Mouse (Mus musculus) neural tube, embryonic 13.5 days (tissue): ENCODE data around the gene Smad1. TPM values are rescaled to one million over a fixed set of nuclear protein-coding genes. Genes with fewer than 3 reads are reported as not detected.

Experiments used
- ATAC-seq: fragments of 200-750 bp; cut with Nextera tagmentation; 2 replicates; pipeline ENCODE4 v1.8.0; 2017; ENCODE audit warnings: low read depth, mild to moderate bottlenecking, moderate TSS enrichment, moderate library complexity
- H3K27ac ChIP-seq: fragments of 300-500 bp; sonication (generic); replicated peaks from 2 replicates; pipeline ENCODE4 v1.5.1; 2015; ENCODE audit warnings: moderate library complexity, mild to moderate bottlenecking, inconsistent platforms
- H3K27me3 ChIP-seq: fragments of 300-500 bp; sonication (generic); 2 replicates; pipeline ENCODE4 v1.6.1; 2015; ENCODE audit warnings: mild to moderate bottlenecking, inconsistent platforms
- H3K36me3 ChIP-seq: fragments of 300-500 bp; sonication (generic); 2 replicates; pipeline ENCODE4 v1.6.1; 2015; ENCODE audit warnings: mild to moderate bottlenecking, inconsistent platforms
- H3K4me1 ChIP-seq: fragments of 300-500 bp; sonication (generic); replicated peaks from 2 replicates; pipeline ENCODE4 v1.6.1; 2015; ENCODE audit warnings: inconsistent platforms
- H3K4me2 ChIP-seq: fragments of 300-500 bp; sonication (generic); 2 replicates; pipeline ENCODE4 v1.6.1; 2015; ENCODE audit warnings: inconsistent platforms, mild to moderate bottlenecking, moderate library complexity
- H3K4me3 ChIP-seq: fragments of 300-500 bp; sonication (generic); 2 replicates; pipeline ENCODE4 v1.5.1; 2015; ENCODE audit warnings: mild to moderate bottlenecking, inconsistent platforms
- H3K9ac ChIP-seq: fragments of 300-500 bp; sonication (generic); 2 replicates; pipeline ENCODE4 v1.6.1; 2015; ENCODE audit warnings: moderate library complexity, mild to moderate bottlenecking, inconsistent platforms
- H3K9me3 ChIP-seq: fragments of 300-500 bp; sonication (generic); 2 replicates; pipeline ENCODE4 v1.6.1; 2016; ENCODE audit warnings: inconsistent platforms
- WGBS: fragments of 180-500 bp; shearing (Covaris S2); methylation state at CpG from one replicate; pipeline ENCODE4 v1.1.7; 2015; 5-methylcytosine and 5-hydroxymethylcytosine counted together
- polyA plus RNA-seq: library from polyadenylated mRNA; unstranded; fragments of >200 nt; fragmentation: Nextera tagmentation; extraction: Ambion mirVana; gene quantifications from 2 replicates; pipeline ENCODE4 v1.2.1, GENCODE M21; 2015

Smad1 gene
- polyA plus RNA-seq, 1 experiment from 2014 or later = 68.7 TPM

- WGBS = 70% methylated on average over 7 of the region's 7 CpGs
- ATAC-seq = no peak
- no peak overlapping the region for H3K4me3 ChIP-seq
- no peaks in the 10 kb centered on the region for H3K9me3 ChIP-seq
- 0 out of 2 replicates have a peak, but pooled peaks cover 3% of the 10 kb centered on the region for H3K4me1 ChIP-seq
- no peak overlapping the region for H3K4me2 ChIP-seq
- H3K27ac ChIP-seq = 0 out of 2 replicates have a peak overlapping the region, but pooled peaks have one; percentile 7
- H3K36me3 ChIP-seq = no peaks in the 10 kb centered on the region
- no peaks in the 10 kb centered on the region for H3K27me3 ChIP-seq
- no peak overlapping the region for H3K9ac ChIP-seq
Measured at GRCm38 (mm10) chr8:79323121-79323520, 76.2 kb downstream of the Smad1 start.

DNA sequence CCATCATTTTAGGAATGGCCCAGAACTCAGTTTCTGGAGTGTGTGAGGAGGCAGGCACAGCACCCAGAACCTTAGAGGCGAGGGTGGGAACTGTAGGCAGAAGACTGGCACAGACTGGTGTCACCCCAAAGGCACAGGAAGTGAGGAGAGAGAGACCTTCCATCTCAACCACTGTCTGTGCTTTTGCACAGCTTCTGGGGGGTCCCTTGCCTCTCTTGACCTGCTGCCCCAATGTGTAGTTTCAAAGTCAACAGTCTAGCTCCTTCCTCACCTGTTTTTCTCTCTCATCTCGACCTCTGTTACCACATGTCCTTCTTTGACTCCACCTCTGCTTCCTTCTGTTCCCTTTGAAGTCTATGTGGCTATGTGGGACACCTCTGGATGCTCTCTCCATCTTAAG lies 88.5 kb downstream of the Smad1 start:
- Histone ChIP-seq H3K27me3 (no peaks in the 10 kb centered on the region), H3K4me3 (no peak overlapping the region), H3K4me2 (no peak overlapping the region), H3K9me3 (no peaks in the 10 kb centered on the region), H3K4me1 (no peaks in the 10 kb centered on the region), H3K9ac (no peak overlapping the region), H3K27ac (no peak overlapping the region), H3K36me3 (no peaks in the 10 kb centered on the region)
- no peak for ATAC-seq
- WGBS = 75% methylated on average over 2 of the region's 2 CpGs

DNA sequence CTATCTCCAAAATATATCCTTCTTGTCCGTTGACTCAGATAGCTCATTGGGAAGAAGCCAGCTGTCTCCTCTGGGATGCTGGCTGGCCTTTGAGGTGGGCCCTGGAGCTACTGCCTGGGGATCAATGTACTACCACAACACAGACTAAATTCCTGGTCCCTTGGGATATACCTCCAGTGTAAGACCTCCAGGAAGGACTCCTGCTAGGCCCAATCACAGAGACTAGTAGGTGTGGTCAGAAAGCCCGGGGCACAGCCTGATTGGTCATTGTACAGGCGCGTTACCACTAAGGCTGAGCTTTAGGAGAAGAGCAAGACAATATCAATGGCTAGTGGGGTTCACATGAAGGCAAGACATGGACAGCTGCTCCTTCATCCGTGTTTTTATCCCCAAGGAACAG lies 93.4 kb downstream of the Smad1 start:
- Histone ChIP-seq H3K4me3 (no peak overlapping the region), H3K9me3 (no peaks in the 10 kb centered on the region), H3K27ac (no peak overlapping the region), H3K36me3 (no peaks in the 10 kb centered on the region), H3K4me2 (no peak overlapping the region), H3K27me3 (no peaks in the 10 kb centered on the region), H3K9ac (no peak overlapping the region), H3K4me1 (no peaks in the 10 kb centered on the region)
- ATAC-seq = no peak
- 63% methylated on average over 5 of the region's 5 CpGs for WGBS

DNA sequence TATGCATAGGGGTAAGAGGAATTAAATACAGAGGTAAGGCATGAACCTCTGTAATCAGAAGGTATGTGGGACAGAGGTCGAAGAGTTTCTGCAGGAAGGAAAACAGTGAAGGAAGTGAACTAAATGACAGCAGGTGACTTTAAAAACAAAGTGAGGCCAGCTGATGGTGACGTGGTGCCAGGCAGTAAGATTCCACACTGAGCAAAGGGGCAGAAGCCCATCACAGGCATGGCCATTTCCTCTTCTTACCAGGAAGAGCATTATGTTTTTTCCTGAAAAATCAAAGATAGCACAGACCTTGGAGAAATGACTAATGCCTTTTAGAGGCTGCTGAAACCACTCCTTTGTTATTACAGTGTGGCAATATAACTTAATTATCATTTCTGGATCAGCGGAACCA lies 97.8 kb downstream of the Smad1 start:
- no peak for ATAC-seq
- H3K27me3 ChIP-seq = no peaks in the 10 kb centered on the region
- H3K36me3 ChIP-seq = no peaks in the 10 kb centered on the region
- no peak overlapping the region for H3K4me3 ChIP-seq
- H3K9me3 ChIP-seq = no peaks in the 10 kb centered on the region
- no peak overlapping the region for H3K9ac ChIP-seq
- peaks cover 5% of the 10 kb centered on the region; the same call in 1 of the 2 replicates for H3K4me1 ChIP-seq
- 84% methylated on average over 3 of the region's 3 CpGs for WGBS
- H3K27ac ChIP-seq = no peak overlapping the region
- no peak overlapping the region for H3K4me2 ChIP-seq

DNA sequence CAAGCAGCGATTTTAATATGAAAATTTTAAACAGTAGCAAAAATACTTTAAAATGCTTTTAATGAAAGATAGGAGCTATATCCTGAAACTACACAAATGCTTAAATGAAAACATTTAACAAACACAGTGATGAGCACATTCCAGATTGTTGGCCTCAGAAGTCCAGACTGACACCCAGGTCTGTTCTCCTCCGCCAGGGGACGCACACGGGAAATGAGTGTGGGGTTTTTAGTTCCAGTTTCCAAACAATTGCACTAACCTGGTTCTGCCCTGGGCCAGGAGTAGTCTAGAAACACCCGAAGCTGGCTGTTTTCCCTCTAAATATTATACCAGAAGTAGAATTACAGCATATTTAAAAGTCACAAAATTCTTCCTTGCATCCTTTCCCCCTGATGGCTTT lies 99.6 kb downstream of the Smad1 start:
- Histone ChIP-seq H3K9me3 (no peaks in the 10 kb centered on the region), H3K4me1 (peaks cover 13% of the 10 kb centered on the region), H3K27me3 (no peaks in the 10 kb centered on the region), H3K4me3 (no peak overlapping the region), H3K4me2 (no peak overlapping the region), H3K36me3 (no peaks in the 10 kb centered on the region), H3K27ac (no peak overlapping the region), H3K9ac (no peak overlapping the region)
- 87% methylated on average over 5 of the region's 5 CpGs for WGBS
- no peak for ATAC-seq

DNA sequence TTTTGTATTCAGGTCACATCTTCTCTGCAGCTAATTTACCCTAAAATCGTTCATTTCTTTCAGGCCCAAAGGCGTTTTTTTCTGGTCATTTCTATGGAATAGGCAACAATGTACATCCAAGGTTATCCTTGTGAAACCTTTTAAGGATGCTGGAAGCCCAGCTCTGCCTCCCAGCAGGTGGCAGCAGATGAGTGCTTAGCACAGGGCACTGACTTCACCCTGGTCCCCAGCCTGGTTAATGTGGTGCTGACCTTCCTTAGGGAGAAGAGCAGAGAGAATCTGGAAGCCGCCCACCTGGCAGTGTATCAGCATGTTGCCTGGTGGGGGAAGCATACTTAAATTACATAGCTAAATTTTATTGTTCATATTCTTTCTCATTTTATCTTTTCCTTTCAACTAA lies 101.6 kb downstream of the Smad1 start:
- Histone ChIP-seq H3K36me3 (no peaks in the 10 kb centered on the region), H3K4me1 (peaks cover 24% of the 10 kb centered on the region), H3K9me3 (no peaks in the 10 kb centered on the region), H3K4me2 (no peak overlapping the region), H3K27ac (no peak overlapping the region), H3K4me3 (no peak overlapping the region), H3K9ac (0 out of 2 replicates have a peak overlapping the region, but pooled peaks have one; percentile 17), H3K27me3 (no peaks in the 10 kb centered on the region)
- ATAC-seq = no peak
- WGBS = 36% methylated on average over 3 of the region's 3 CpGs

- Histone ChIP-seq H3K27ac (peak overlapping the region; percentile 97), H3K4me3 (peak overlapping the region; percentile 67), H3K4me1 (peaks cover 35% of the 10 kb centered on the region), H3K4me2 (peak overlapping the region; percentile 88), H3K9me3 (no peaks in the 10 kb centered on the region), H3K9ac (peak overlapping the region; percentile 83), H3K27me3 (no peaks in the 10 kb centered on the region), H3K36me3 (no peaks in the 10 kb centered on the region)
- ATAC-seq = no peak
- 17% methylated on average over 18 of the region's 18 CpGs for WGBS
Measured at GRCm38 (mm10) chr8:79295276-79296105, 103.8 kb downstream of the Smad1 start.

- ATAC-seq = peak; percentile 99
Measured at GRCm38 (mm10) chr8:79294610-79295275, 104.6 kb downstream of the Smad1 start, which contains the start of gene Mmaa. Mmaa (minus strand) TSS chr8:79294937.

DNA sequence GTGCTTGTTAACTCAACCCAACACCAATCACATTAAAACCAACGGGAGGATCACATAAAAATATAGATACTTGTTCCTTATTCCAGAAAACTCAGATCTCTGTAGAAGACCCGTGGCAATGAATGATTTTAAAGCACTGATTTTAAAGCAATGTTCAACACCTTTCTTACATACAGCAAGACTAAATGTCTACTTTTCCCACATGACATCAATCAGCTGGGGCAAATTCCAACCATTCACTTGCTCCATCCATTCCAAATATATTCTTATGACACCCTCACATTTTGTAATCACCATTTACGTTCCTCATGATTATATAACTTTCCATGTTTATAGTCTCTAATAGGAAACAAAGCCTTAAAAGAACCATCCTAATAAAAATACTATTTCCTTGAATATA lies 105.5 kb downstream of the Smad1 start:
- WGBS = 66% methylated on average over 3 of the region's 3 CpGs
- no peaks in the 10 kb centered on the region for H3K27me3 ChIP-seq
- peak overlapping the region; percentile 67 for H3K4me3 ChIP-seq
- H3K9ac ChIP-seq = peak overlapping the region; percentile 83
- H3K4me1 ChIP-seq = peaks cover 35% of the 10 kb centered on the region
- no peaks in the 10 kb centered on the region for H3K36me3 ChIP-seq
- H3K4me2 ChIP-seq = peak overlapping the region; percentile 88
- peak overlapping the region; percentile 97; the same call in 1 of the 2 replicates for H3K27ac ChIP-seq
- ATAC-seq = no peak
- H3K9me3 ChIP-seq = no peaks in the 10 kb centered on the region

More at GRCm38 (mm10) chr8:79294610-79295275, 104.6 kb downstream of the Smad1 start, which contains the start of gene Mmaa:
- H3K9ac ChIP-seq = peak within 1 kb of the TSS; percentile 83
- peak within 1 kb of the TSS; percentile 88 for H3K4me2 ChIP-seq
- H3K4me3 ChIP-seq = peak within 1 kb of the TSS; percentile 67
- peaks cover 35% of the 10 kb centered on the region for H3K4me1 ChIP-seq
- WGBS = under 1% methylated on average over 71 of the region's 74 CpGs
- no peaks in the 10 kb centered on the region for H3K27me3 ChIP-seq
- H3K27ac ChIP-seq = peak within 1 kb of the TSS; percentile 97
- no peaks in the 10 kb centered on the region for H3K36me3 ChIP-seq
- H3K9me3 ChIP-seq = no peaks in the 10 kb centered on the region

DNA sequence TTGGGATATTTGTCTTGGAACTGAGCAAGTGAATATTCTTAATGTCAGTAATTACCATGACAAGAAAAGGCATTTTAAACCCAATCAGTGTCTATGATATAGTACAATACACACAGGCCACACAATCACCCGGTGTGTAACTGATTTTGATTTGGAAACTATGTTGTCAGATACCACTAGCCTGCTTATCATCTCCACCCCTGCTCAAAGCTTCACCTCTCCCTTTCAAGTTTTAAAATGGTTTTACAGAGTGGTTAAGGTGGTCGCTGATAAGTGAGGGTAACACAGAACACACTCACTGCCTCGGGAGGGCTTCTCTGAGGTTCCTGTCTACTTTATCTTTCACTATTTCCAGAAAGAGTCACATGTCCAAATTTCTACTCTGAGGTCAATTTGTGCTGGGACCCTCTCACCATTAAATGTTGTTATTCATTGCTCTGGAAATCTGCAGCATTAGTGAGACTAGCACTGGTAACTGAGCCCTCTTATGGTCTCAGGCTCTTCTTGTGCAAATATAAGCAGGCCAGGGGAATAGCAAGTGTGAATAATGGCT lies 106.5 kb downstream of the Smad1 start:
- no peak for ATAC-seq
- peaks cover 33% of the 10 kb centered on the region for H3K4me1 ChIP-seq
- no peaks in the 10 kb centered on the region for H3K36me3 ChIP-seq
- H3K4me2 ChIP-seq = peak overlapping the region; percentile 88
- WGBS = 89% methylated on average over 3 of the region's 3 CpGs
- H3K9me3 ChIP-seq = no peaks in the 10 kb centered on the region
- H3K27me3 ChIP-seq = no peaks in the 10 kb centered on the region
- peak overlapping the region; percentile 67; the same call in 1 of the 2 replicates for H3K4me3 ChIP-seq
- H3K27ac ChIP-seq = no peak overlapping the region
- 0 out of 2 replicates have a peak overlapping the region, but pooled peaks have one; percentile 83 for H3K9ac ChIP-seq

DNA sequence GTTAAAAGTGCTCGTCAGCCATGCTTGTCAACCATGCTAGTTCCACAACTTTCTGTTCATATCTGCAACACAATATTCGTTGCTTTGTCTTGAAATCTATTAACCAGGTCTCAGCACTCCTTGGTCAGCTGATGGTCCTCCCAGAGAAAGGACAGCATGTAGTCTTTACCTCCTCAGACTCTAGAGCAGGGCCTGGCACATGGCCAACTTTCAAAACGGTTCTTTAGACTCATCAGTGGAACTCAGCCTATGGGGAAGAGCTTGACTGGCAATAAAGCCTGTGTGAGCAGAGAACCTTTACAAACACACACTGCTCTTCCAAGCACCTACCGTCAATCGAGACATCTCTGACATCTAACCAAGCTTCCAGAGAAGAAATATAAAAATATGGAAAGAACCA lies 109.7 kb downstream of the Smad1 start:
- ATAC-seq = no peak
- H3K27me3 ChIP-seq = no peaks in the 10 kb centered on the region

GRCm38 (mm10) chr8:79288681-79289080 lies 110.6 kb downstream of the Smad1 start:
- WGBS = 78% methylated on average over 2 of the region's 2 CpGs

More for the DNA sequence above, 109.7 kb downstream of the Smad1 start:
- no peaks in the 10 kb centered on the region for H3K9me3 ChIP-seq
- 70% methylated on average over 5 of the region's 5 CpGs for WGBS
- H3K4me3 ChIP-seq = no peak overlapping the region
- no peak overlapping the region for H3K27ac ChIP-seq
- peaks cover 22% of the 10 kb centered on the region for H3K4me1 ChIP-seq
- no peak overlapping the region for H3K9ac ChIP-seq
- no peak overlapping the region for H3K4me2 ChIP-seq
- 0 out of 2 replicates have a peak, but pooled peaks cover 5% of the 10 kb centered on the region for H3K36me3 ChIP-seq

More at GRCm38 (mm10) chr8:79288681-79289080, 110.6 kb downstream of the Smad1 start:
- Histone ChIP-seq H3K9ac (no peak overlapping the region), H3K27me3 (no peaks in the 10 kb centered on the region), H3K4me3 (no peak overlapping the region), H3K4me1 (peaks cover 19% of the 10 kb centered on the region), H3K4me2 (no peak overlapping the region), H3K36me3 (0 out of 2 replicates have a peak, but pooled peaks cover 5% of the 10 kb centered on the region), H3K27ac (no peak overlapping the region), H3K9me3 (no peaks in the 10 kb centered on the region)
- ATAC-seq = no peak
